Mouse (Mus musculus) lung, postnatal 0 days (tissue): Measurements from ENCODE around the gene Sbf2. TPM values are rescaled to one million over a fixed set of nuclear protein-coding genes. Genes with fewer than 3 reads are reported as not detected.
"Not testable (repeated sequence)": the region's sequence is repeated elsewhere in the genome, so short reads cannot be mapped to it uniquely, and the experiment has no call there.

ENCODE experiments used
- ATAC-seq: fragments of 200-750 bp; cut with Nextera tagmentation; 2 replicates; pipeline ENCODE4 v1.8.0; 2017; ENCODE audit warnings: moderate library complexity
- DNase-seq: peaks from one replicate; pipeline ENCODE4 v3.0.0-alpha.2; 2016; ENCODE audit warnings: low spot score
- H3K27ac ChIP-seq: fragments of 300-500 bp; sonication (generic); 2 replicates; pipeline ENCODE4 v1.5.1; 2014; ENCODE audit warnings: antibody characterized with exemption, mild to moderate bottlenecking, low read length, mixed read lengths
- H3K27me3 ChIP-seq: fragments of 300-500 bp; sonication (generic); replicated peaks from 2 replicates; pipeline ENCODE4 v1.6.1; 2014; ENCODE audit warnings: low read length, mixed read lengths; ENCODE audit not compliant: insufficient read depth
- H3K36me3 ChIP-seq: fragments of 300-500 bp; sonication (generic); 2 replicates; pipeline ENCODE4 v1.6.1; 2014; ENCODE audit warnings: low read length, mixed read lengths; ENCODE audit not compliant: insufficient read depth
- H3K4me1 ChIP-seq: fragments of 300-500 bp; sonication (generic); 2 replicates; pipeline ENCODE4 v1.6.1; 2014; ENCODE audit warnings: antibody characterized with exemption, low read depth, low read length, mixed read lengths; ENCODE audit not compliant: insufficient read depth
- H3K4me2 ChIP-seq: fragments of 300-500 bp; sonication (generic); replicated peaks from 2 replicates; pipeline ENCODE4 v1.6.1; 2014; ENCODE audit warnings: low read depth, mild to moderate bottlenecking, low read length, moderate library complexity, mixed read lengths
- H3K4me3 ChIP-seq: fragments of 300-500 bp; sonication (generic); 2 replicates; pipeline ENCODE4 v1.5.1; 2014; ENCODE audit warnings: low read depth, low read length
- H3K9ac ChIP-seq: fragments of 300-500 bp; sonication (generic); replicated peaks from 2 replicates; pipeline ENCODE4 v1.6.1; 2014; ENCODE audit warnings: low read depth, mild to moderate bottlenecking
- H3K9me3 ChIP-seq: fragments of 300-500 bp; sonication (generic); 2 replicates; pipeline ENCODE4 v1.6.1; 2016; ENCODE audit warnings: low read length, mixed read lengths
- CTCF ChIP-seq: IDR thresholded peaks from 2 replicates; pipeline ENCODE4 v1.5.1; 2016; ENCODE audit warnings: antibody characterized with exemption, mild to moderate bottlenecking
- EP300 ChIP-seq: IDR thresholded peaks from 2 replicates; pipeline ENCODE4 v1.6.1; 2016; ENCODE audit warnings: antibody characterized with exemption, mild to moderate bottlenecking, control low read depth
- WGBS: fragments of 180-500 bp; shearing (Covaris S2); extraction: QIAGEN DNeasy Blood & Tissue Kit; methylation state at CpG from one replicate; pipeline ENCODE4 v1.1.7; 2014; 5-methylcytosine and 5-hydroxymethylcytosine counted together
- polyA plus RNA-seq: library from polyadenylated mRNA; unstranded; fragments of >200 nt; fragmentation: Nextera tagmentation; extraction: Ambion mirVana; gene quantifications from 2 replicates; pipeline ENCODE4 v1.2.1, GENCODE M21; 2015

Sbf2 gene
- polyA plus RNA-seq, 1 experiment from 2014 or later = 23.3 TPM

GRCm38 (mm10) chr7:110593991-110594390 is 20.7 kb downstream of the Sbf2 start:
- H3K27me3 ChIP-seq, H3K9me3 ChIP-seq, H3K9ac ChIP-seq, H3K4me1 ChIP-seq, DNase-seq, H3K4me3 ChIP-seq, ATAC-seq, H3K36me3 ChIP-seq, H3K27ac ChIP-seq, H3K4me2 ChIP-seq: not testable (repeated sequence)
- TF ChIP-seq CTCF = peak; percentile 15; the same call in 1 of the 2 replicates
- 93% methylated on average over 3 of the region's 3 CpGs for WGBS

GRCm38 (mm10) chr7:110587721-110588120 is 27.0 kb downstream of the Sbf2 start:
- H3K9me3 ChIP-seq = no peaks in the 10 kb centered on the region
- no peaks in the 10 kb centered on the region for H3K27me3 ChIP-seq
- no peak overlapping the region for H3K27ac ChIP-seq
- no peaks in the 10 kb centered on the region for H3K4me1 ChIP-seq
- H3K4me3 ChIP-seq = no peak overlapping the region
- 85% methylated on average over 1 of the region's 1 CpGs for WGBS
- ATAC-seq (no peak), DNase-seq (no peak)
- H3K4me2 ChIP-seq = no peak overlapping the region
- no peak for TF ChIP-seq EP300
- no peak for TF ChIP-seq CTCF
- no peaks in the 10 kb centered on the region for H3K36me3 ChIP-seq
- no peak overlapping the region for H3K9ac ChIP-seq

GRCm38 (mm10) chr7:110585250-110585649 is 29.5 kb downstream of the Sbf2 start:
- Histone ChIP-seq H3K27me3 (no peaks in the 10 kb centered on the region), H3K9me3 (no peaks in the 10 kb centered on the region), H3K27ac (no peak overlapping the region), H3K9ac (no peak overlapping the region), H3K4me1 (no peaks in the 10 kb centered on the region), H3K4me2 (no peak overlapping the region), H3K36me3 (no peaks in the 10 kb centered on the region), H3K4me3 (no peak overlapping the region)
- DNase-seq (peak; percentile 80), ATAC-seq (no peak)
- 36% methylated on average over 2 of the region's 2 CpGs for WGBS
- TF ChIP-seq EP300 = no peak; the same call in 1 of the 2 replicates
- TF ChIP-seq CTCF = no peak

GRCm38 (mm10) chr7:110584159-110584558 is 30.6 kb downstream of the Sbf2 start:
- 63% methylated on average over 2 of the region's 2 CpGs for WGBS
- H3K27ac ChIP-seq = no peak overlapping the region
- H3K4me3 ChIP-seq = no peak overlapping the region
- no peaks in the 10 kb centered on the region for H3K4me1 ChIP-seq
- H3K4me2 ChIP-seq = no peak overlapping the region
- ATAC-seq (no peak), DNase-seq (no peak)
- no peaks in the 10 kb centered on the region for H3K9me3 ChIP-seq
- H3K36me3 ChIP-seq = no peaks in the 10 kb centered on the region
- no peaks in the 10 kb centered on the region for H3K27me3 ChIP-seq
- no peak overlapping the region for H3K9ac ChIP-seq
- no peak for TF ChIP-seq CTCF
- TF ChIP-seq EP300 = no peak

GRCm38 (mm10) chr7:110583705-110584104 is 31.0 kb downstream of the Sbf2 start:
- no peak for DNase-seq
- 93% methylated on average over 3 of the region's 3 CpGs for WGBS
- H3K36me3 ChIP-seq = no peaks in the 10 kb centered on the region
- TF ChIP-seq CTCF (no peak), EP300 (no peak)
- H3K4me3 ChIP-seq = no peak overlapping the region
- H3K9ac ChIP-seq = no peak overlapping the region
- no peak for ATAC-seq
- H3K9me3 ChIP-seq = no peaks in the 10 kb centered on the region
- H3K27ac ChIP-seq = no peak overlapping the region
- H3K4me2 ChIP-seq = no peak overlapping the region
- H3K4me1 ChIP-seq = no peaks in the 10 kb centered on the region
- no peaks in the 10 kb centered on the region for H3K27me3 ChIP-seq

- Histone ChIP-seq H3K4me1 (no peaks in the 10 kb centered on the region), H3K4me2 (no peak overlapping the region), H3K9me3 (no peaks in the 10 kb centered on the region), H3K4me3 (no peak overlapping the region), H3K36me3 (no peaks in the 10 kb centered on the region), H3K27me3 (no peaks in the 10 kb centered on the region), H3K27ac (no peak overlapping the region), H3K9ac (no peak overlapping the region)
- TF ChIP-seq CTCF (no peak), EP300 (no peak)
- 67% methylated on average over 4 of the region's 4 CpGs for WGBS
- ATAC-seq (no peak), DNase-seq (peak; percentile 19)
Measured at GRCm38 (mm10) chr7:110565815-110566549, 48.7 kb downstream of the Sbf2 start.
